Mouse (Mus musculus) myocyte (in vitro differentiated cells): Measurements from ENCODE around the gene Plekhd1.

ENCODE experiments used
- CEBPB ChIP-seq: IDR thresholded peaks from 2 replicates; pipeline ENCODE4 v1.6.1; 2011; ENCODE audit warnings: mild to moderate bottlenecking, moderate library complexity; ENCODE audit not compliant: poor library complexity, insufficient read depth, severe bottlenecking
- E2F4 ChIP-seq: IDR thresholded peaks from one replicate; pipeline ENCODE4 v1.6.1; 2011; ENCODE audit warnings: mild to moderate bottlenecking, control low read depth, moderate library complexity; ENCODE audit not compliant: insufficient read depth
- MAX ChIP-seq: IDR thresholded peaks from one replicate; pipeline ENCODE4 v1.6.1; 2011; ENCODE audit warnings: low read depth, mild to moderate bottlenecking, control low read depth
- MYOD1 ChIP-seq, 3 experiments: IDR thresholded peaks; one replicate each; pipeline ENCODE4 v1.6.1; 2011; ENCODE audit warnings: control low read depth in 2 of 3, low read depth in 2 of 3, mild to moderate bottlenecking in 2 of 3, moderate library complexity in 1 of 3; ENCODE audit not compliant: insufficient read length in 2 of 3, control insufficient read depth in 1 of 3
- POLR2A ChIP-seq: IDR thresholded peaks from one replicate; pipeline ENCODE4 v1.6.1; 2011; ENCODE audit warnings: low read depth, mild to moderate bottlenecking, control low read depth, moderate library complexity; ENCODE audit not compliant: insufficient read length
- POLR2AphosphoS2 ChIP-seq: IDR thresholded peaks from one replicate; pipeline ENCODE4 v1.6.1; 2011; ENCODE audit warnings: low read depth, control low read depth; ENCODE audit not compliant: insufficient read length
- REST ChIP-seq: IDR thresholded peaks from one replicate; pipeline ENCODE4 v1.6.1; 2011; ENCODE audit warnings: mild to moderate bottlenecking, control low read depth, moderate library complexity; ENCODE audit not compliant: insufficient read depth, insufficient read length
- USF1 ChIP-seq: IDR thresholded peaks from one replicate; pipeline ENCODE4 v1.6.1; 2011; ENCODE audit warnings: low read depth, mild to moderate bottlenecking, control low read depth, moderate library complexity

GRCm38 (mm10) chr12:80693700-80694099 is 1.3 kb downstream of the Plekhd1 start:
- no peak for TF ChIP-seq POLR2AphosphoS2
- TF ChIP-seq E2F4: no peak
- TF ChIP-seq POLR2A: no peak
- TF ChIP-seq USF1: no peak
- no peak for TF ChIP-seq MAX
- no peak for TF ChIP-seq MYOD1 (IDR thresholded peaks at IDR 0.05; ENCODE audit: control insufficient read depth in 1 of 3, insufficient read length in 2 of 3, low read depth in 2 of 3)
- TF ChIP-seq CEBPB: no peak
- TF ChIP-seq REST: no peak
